Comparison of ENCODE assay signal across 29 mouse cellular contexts in the genomic region with DNA sequence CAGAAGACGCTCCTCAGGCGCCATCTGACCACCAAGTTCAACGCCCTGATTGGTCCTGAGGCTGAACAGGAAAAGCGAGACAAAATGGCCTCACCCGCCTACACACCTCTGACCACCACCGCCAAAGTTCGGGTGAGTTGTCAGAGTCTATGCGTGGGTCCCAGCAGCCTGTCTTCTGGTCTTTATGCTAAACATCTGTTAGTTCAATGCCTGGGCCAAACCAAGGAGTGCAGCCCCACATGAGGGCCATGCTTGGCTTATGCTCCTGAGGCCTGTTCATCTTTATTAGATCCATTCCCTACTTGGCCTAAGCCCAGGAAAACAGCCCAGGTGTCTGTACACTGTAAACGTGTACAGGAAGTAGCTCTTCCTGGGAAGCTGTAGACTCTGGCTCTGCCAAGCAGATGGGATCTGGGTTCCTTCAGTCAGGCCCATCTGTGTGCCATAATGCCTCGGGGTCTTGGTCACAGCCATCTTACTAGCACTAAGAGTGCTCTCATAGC. TPM values are rescaled to one million over a fixed set of nuclear protein-coding genes. Genes with fewer than 3 reads are reported as not detected.
DNase-seq lines count a peak whose midpoint lies in the region; ATAC-seq lines count a peak whose summit lies in the region.
"Had no signal": no experiment of that assay in that cellular context is flagged by ENCODE, and none has a peak within 500 bp of the region (broad histone marks: within the 10 kb centered on the region; RNA-seq: fewer than 3 reads in every experiment).

No protein-coding gene starts in this region.

- no peak overlapping the region for H3K27ac ChIP-seq in embryonic facial prominence, embryonic 14.5 days (replicated peaks; ENCODE audit: low read depth, low read length)
- no peak overlapping the region for H3K27ac ChIP-seq in embryonic facial prominence, embryonic 10.5 days (replicated peaks)
- H3K27ac ChIP-seq in limb, embryonic 12.5 days = no peak overlapping the region
- no peak overlapping the region for H3K27ac ChIP-seq in limb, embryonic 10.5 days
- H3K27ac ChIP-seq in embryonic facial prominence, embryonic 15.5 days (replicated peaks) = no peak overlapping the region
- no peak overlapping the region for H3K27ac ChIP-seq in limb, embryonic 15.5 days
- no peak overlapping the region for H3K27ac ChIP-seq in intestine, embryonic 15.5 days
- H3K27ac ChIP-seq: embryonic facial prominence, embryonic 13.5 days; forebrain, embryonic 13.5 days; hindbrain, embryonic 14.5 days; hindbrain, postnatal 0 days had no signal

- no peak overlapping the region for H3K4me3 ChIP-seq in embryonic facial prominence, embryonic 14.5 days (ENCODE audit: low read depth, low read length)
- H3K4me3 ChIP-seq in embryonic facial prominence, embryonic 10.5 days = no peak overlapping the region
- H3K4me3 ChIP-seq in limb, embryonic 12.5 days (replicated peaks) = no peak overlapping the region
- no peak overlapping the region for H3K4me3 ChIP-seq in limb, embryonic 10.5 days
- no peak overlapping the region for H3K4me3 ChIP-seq in embryonic facial prominence, embryonic 15.5 days (replicated peaks)
- no peak overlapping the region for H3K4me3 ChIP-seq in limb, embryonic 15.5 days
- no peak overlapping the region for H3K4me3 ChIP-seq in intestine, embryonic 15.5 days (replicated peaks)
- H3K4me3 ChIP-seq: embryonic facial prominence, embryonic 13.5 days; forebrain, embryonic 13.5 days had no signal

- H3K9ac ChIP-seq in embryonic facial prominence, embryonic 14.5 days (ENCODE audit: low read depth, low read length) = no peak overlapping the region
- H3K9ac ChIP-seq in limb, embryonic 12.5 days (replicated peaks) = no peak overlapping the region
- H3K9ac ChIP-seq in embryonic facial prominence, embryonic 15.5 days = no peak overlapping the region
- no peak overlapping the region for H3K9ac ChIP-seq in limb, embryonic 15.5 days
- no peak overlapping the region for H3K9ac ChIP-seq in intestine, embryonic 15.5 days
- H3K9ac ChIP-seq: embryonic facial prominence, embryonic 13.5 days; forebrain, embryonic 13.5 days; hindbrain, embryonic 14.5 days had no signal

- H3K9me3 ChIP-seq in embryonic facial prominence, embryonic 14.5 days (ENCODE audit: control insufficient read depth, low read length) = no peaks in the 10 kb centered on the region
- no peaks in the 10 kb centered on the region for H3K9me3 ChIP-seq in embryonic facial prominence, embryonic 10.5 days
- H3K9me3 ChIP-seq in limb, embryonic 12.5 days = no peaks in the 10 kb centered on the region
- no peaks in the 10 kb centered on the region for H3K9me3 ChIP-seq in limb, embryonic 10.5 days (replicated peaks)
- H3K9me3 ChIP-seq in embryonic facial prominence, embryonic 15.5 days (replicated peaks) = no peaks in the 10 kb centered on the region
- H3K9me3 ChIP-seq in limb, embryonic 15.5 days = no peaks in the 10 kb centered on the region
- no peaks in the 10 kb centered on the region for H3K9me3 ChIP-seq in intestine, embryonic 15.5 days
- H3K9me3 ChIP-seq: embryonic facial prominence, embryonic 13.5 days; forebrain, embryonic 13.5 days had no signal

- peak; percentile 62; the same call in 1 of the 2 replicates for ATAC-seq in embryonic facial prominence, embryonic 14.5 days (ENCODE audit: low read depth)
- peak; percentile 67; the same call in 1 of the 2 replicates for ATAC-seq in limb, embryonic 12.5 days (ENCODE audit: insufficient number of reproducible peaks, insufficient read depth, low FRiP score, low TSS enrichment, low read depth)
- ATAC-seq in embryonic facial prominence, embryonic 15.5 days (ENCODE audit: insufficient number of reproducible peaks, low FRiP score, low TSS enrichment, low read depth) = peak; percentile 45
- peak; percentile 20; the same call in 1 of the 2 replicates for ATAC-seq in limb, embryonic 15.5 days (ENCODE audit: insufficient number of reproducible peaks, low FRiP score, low TSS enrichment, low read depth)
- no peak for ATAC-seq in intestine, embryonic 15.5 days
- ATAC-seq: forebrain, embryonic 13.5 days; forebrain, embryonic 16.5 days; hindbrain, postnatal 0 days; inflammation-experienced regulatory T-cells, adult 6 months; intestine, postnatal 0 days had no signal

- peak; percentile 51 for DNase-seq in embryonic facial prominence, embryonic 14.5 days (ENCODE audit: low spot score)
- DNase-seq in embryonic facial prominence, embryonic 10.5 days (ENCODE audit: low spot score) = no peak
- DNase-seq in limb, embryonic 10.5 days (ENCODE audit: low spot score) = no peak
- DNase-seq: adrenal gland, adult 2 months; adrenal gland, postnatal 14 days; B cell, adult 2 months; cerebellum, adult 11 months; cerebellum, adult 8-10 months; cerebellum, postnatal 14 days; gastrocnemius, postnatal 10 days; gastrocnemius, postnatal 36 days; heart, postnatal 36 days had no signal

- peaks cover 50% of the 10 kb centered on the region for H3K36me3 ChIP-seq in embryonic facial prominence, embryonic 14.5 days (ENCODE audit: control insufficient read depth, insufficient read depth, low read length)
- H3K36me3 ChIP-seq in embryonic facial prominence, embryonic 10.5 days (replicated peaks) = peaks cover 71% of the 10 kb centered on the region
- peaks cover 69% of the 10 kb centered on the region for H3K36me3 ChIP-seq in limb, embryonic 12.5 days
- H3K36me3 ChIP-seq in limb, embryonic 10.5 days = peaks cover 83% of the 10 kb centered on the region
- peaks cover 42% of the 10 kb centered on the region for H3K36me3 ChIP-seq in embryonic facial prominence, embryonic 15.5 days
- peaks cover 42% of the 10 kb centered on the region for H3K36me3 ChIP-seq in limb, embryonic 15.5 days
- peaks cover 4% of the 10 kb centered on the region; the same call in 1 of the 2 replicates for H3K36me3 ChIP-seq in intestine, embryonic 15.5 days
- H3K36me3 ChIP-seq: G1E had no signal

- H3K4me1 ChIP-seq in embryonic facial prominence, embryonic 14.5 days (ENCODE audit: control insufficient read depth, insufficient read depth, low read length) = no peaks in the 10 kb centered on the region
- no peaks in the 10 kb centered on the region for H3K4me1 ChIP-seq in embryonic facial prominence, embryonic 10.5 days
- H3K4me1 ChIP-seq in limb, embryonic 12.5 days (replicated peaks) = 0 out of 2 replicates have a peak, but pooled peaks cover 1% of the 10 kb centered on the region
- no peaks in the 10 kb centered on the region for H3K4me1 ChIP-seq in limb, embryonic 10.5 days
- H3K4me1 ChIP-seq in embryonic facial prominence, embryonic 15.5 days = no peaks in the 10 kb centered on the region
- H3K4me1 ChIP-seq in limb, embryonic 15.5 days = no peaks in the 10 kb centered on the region
- no peaks in the 10 kb centered on the region for H3K4me1 ChIP-seq in intestine, embryonic 15.5 days (replicated peaks)
- H3K4me1 ChIP-seq: forebrain, embryonic 13.5 days had no signal

- no peak overlapping the region for H3K4me2 ChIP-seq in embryonic facial prominence, embryonic 14.5 days (ENCODE audit: low read depth, low read length)
- no peak overlapping the region for H3K4me2 ChIP-seq in limb, embryonic 12.5 days
- no peak overlapping the region for H3K4me2 ChIP-seq in embryonic facial prominence, embryonic 15.5 days (replicated peaks)
- H3K4me2 ChIP-seq in limb, embryonic 15.5 days = no peak overlapping the region
- H3K4me2 ChIP-seq in intestine, embryonic 15.5 days (replicated peaks) = no peak overlapping the region
- H3K4me2 ChIP-seq: embryonic facial prominence, embryonic 13.5 days; forebrain, embryonic 13.5 days; heart, embryonic 11.5 days; hindbrain, embryonic 14.5 days had no signal

- no peaks in the 10 kb centered on the region for H3K27me3 ChIP-seq in embryonic facial prominence, embryonic 14.5 days (replicated peaks; ENCODE audit: control insufficient read depth, insufficient read depth, low read length)
- H3K27me3 ChIP-seq in embryonic facial prominence, embryonic 10.5 days (replicated peaks; ENCODE audit: low read depth, poor library complexity, severe bottlenecking) = no peaks in the 10 kb centered on the region
- no peaks in the 10 kb centered on the region for H3K27me3 ChIP-seq in limb, embryonic 12.5 days
- H3K27me3 ChIP-seq in limb, embryonic 10.5 days (ENCODE audit: low read depth, poor library complexity, severe bottlenecking) = no peaks in the 10 kb centered on the region
- no peaks in the 10 kb centered on the region for H3K27me3 ChIP-seq in embryonic facial prominence, embryonic 15.5 days
- no peaks in the 10 kb centered on the region for H3K27me3 ChIP-seq in limb, embryonic 15.5 days
- H3K27me3 ChIP-seq in intestine, embryonic 15.5 days (replicated peaks) = no peaks in the 10 kb centered on the region
- H3K27me3 ChIP-seq: CH12.LX; embryonic facial prominence, embryonic 13.5 days; forebrain, embryonic 13.5 days had no signal

- WGBS in embryonic facial prominence, embryonic 14.5 days = 73% methylated on average over 10 of the region's 10 CpGs
- 89% methylated on average over 10 of the region's 10 CpGs for WGBS in embryonic facial prominence, embryonic 10.5 days
- WGBS in limb, embryonic 12.5 days = 75% methylated on average over 10 of the region's 10 CpGs
- 94% methylated on average over 10 of the region's 10 CpGs for WGBS in limb, embryonic 10.5 days
- WGBS in embryonic facial prominence, embryonic 15.5 days = 73% methylated on average over 10 of the region's 10 CpGs
- 70% methylated on average over 10 of the region's 10 CpGs for whole genome bisulfite sequencing in limb, embryonic 15.5 days
- 83% methylated on average over 10 of the region's 10 CpGs for WGBS in intestine, embryonic 15.5 days

RNA-seq across cellular contexts. Expression of gene Cyb5r2, which starts 14.8 kb away (rescaled TPM):
- 0.33 and 0.60 TPM in 2 replicates for polyA plus RNA-seq in embryonic facial prominence, embryonic 14.5 days (2014; fragmentation: Nextera tagmentation; extraction: Ambion mirVana)
- polyA plus RNA-seq in embryonic facial prominence, embryonic 10.5 days (2016; fragmentation: Nextera tagmentation; extraction: Ambion mirVana) = 0.64 and 0.72 TPM in 2 replicates
- 0.16 and 0.37 TPM in 2 replicates for polyA plus RNA-seq in limb, embryonic 12.5 days (2016; fragmentation: Nextera tagmentation; extraction: Ambion mirVana)
- polyA plus RNA-seq in limb, embryonic 10.5 days (2016; fragmentation: Nextera tagmentation; extraction: Ambion mirVana) = 0.23 and 0.30 TPM in 2 replicates
- polyA plus RNA-seq in embryonic facial prominence, embryonic 15.5 days (2015; fragmentation: Nextera tagmentation; extraction: Ambion mirVana) = 0.53 and 0.72 TPM in 2 replicates
- 0.42 and 0.46 TPM in 2 replicates for polyA plus RNA-seq in limb, embryonic 15.5 days (2015; fragmentation: Nextera tagmentation; extraction: Ambion mirVana)
- polyA plus RNA-seq in intestine, embryonic 15.5 days (2015; fragmentation: Nextera tagmentation; extraction: Ambion mirVana) = 0.14 and 0.15 TPM in 2 replicates
- polyA plus RNA-seq: adrenal gland, adult 2 months; forebrain, embryonic 13.5 days; G1E; inflammation-experienced regulatory T-cells, adult 6 months had no signal

RNA-seq across cellular contexts. Expression of gene Ovch2, which starts 58.0 kb away (rescaled TPM):
- polyA plus RNA-seq in embryonic facial prominence, embryonic 14.5 days (2014; fragmentation: Nextera tagmentation; extraction: Ambion mirVana) = not detected in 2 replicates
- not detected in 2 replicates for polyA plus RNA-seq in embryonic facial prominence, embryonic 10.5 days (2016; fragmentation: Nextera tagmentation; extraction: Ambion mirVana)
- polyA plus RNA-seq in limb, embryonic 12.5 days (2016; fragmentation: Nextera tagmentation; extraction: Ambion mirVana) = not detected in 2 replicates
- not detected in 2 replicates for polyA plus RNA-seq in limb, embryonic 10.5 days (2016; fragmentation: Nextera tagmentation; extraction: Ambion mirVana)
- polyA plus RNA-seq in embryonic facial prominence, embryonic 15.5 days (2015; fragmentation: Nextera tagmentation; extraction: Ambion mirVana) = not detected in 2 replicates
- polyA plus RNA-seq in limb, embryonic 15.5 days (2015; fragmentation: Nextera tagmentation; extraction: Ambion mirVana) = not detected in 2 replicates
- polyA plus RNA-seq in intestine, embryonic 15.5 days (2015; fragmentation: Nextera tagmentation; extraction: Ambion mirVana) = not detected in 2 replicates
- polyA plus RNA-seq: adrenal gland, adult 2 months; embryonic facial prominence, embryonic 13.5 days; forebrain, embryonic 13.5 days; forebrain, embryonic 16.5 days; G1E; heart, embryonic 11.5 days; heart, embryonic 14.5 days; heart, postnatal 0 days; hindbrain, embryonic 11.5 days; hindbrain, embryonic 14.5 days; hindbrain, postnatal 0 days; inflammation-experienced regulatory T-cells, adult 6 months; intestine, postnatal 0 days had no signal
